Mouse (Mus musculus): ENCODE data around the gene Ube2m.

DNA sequence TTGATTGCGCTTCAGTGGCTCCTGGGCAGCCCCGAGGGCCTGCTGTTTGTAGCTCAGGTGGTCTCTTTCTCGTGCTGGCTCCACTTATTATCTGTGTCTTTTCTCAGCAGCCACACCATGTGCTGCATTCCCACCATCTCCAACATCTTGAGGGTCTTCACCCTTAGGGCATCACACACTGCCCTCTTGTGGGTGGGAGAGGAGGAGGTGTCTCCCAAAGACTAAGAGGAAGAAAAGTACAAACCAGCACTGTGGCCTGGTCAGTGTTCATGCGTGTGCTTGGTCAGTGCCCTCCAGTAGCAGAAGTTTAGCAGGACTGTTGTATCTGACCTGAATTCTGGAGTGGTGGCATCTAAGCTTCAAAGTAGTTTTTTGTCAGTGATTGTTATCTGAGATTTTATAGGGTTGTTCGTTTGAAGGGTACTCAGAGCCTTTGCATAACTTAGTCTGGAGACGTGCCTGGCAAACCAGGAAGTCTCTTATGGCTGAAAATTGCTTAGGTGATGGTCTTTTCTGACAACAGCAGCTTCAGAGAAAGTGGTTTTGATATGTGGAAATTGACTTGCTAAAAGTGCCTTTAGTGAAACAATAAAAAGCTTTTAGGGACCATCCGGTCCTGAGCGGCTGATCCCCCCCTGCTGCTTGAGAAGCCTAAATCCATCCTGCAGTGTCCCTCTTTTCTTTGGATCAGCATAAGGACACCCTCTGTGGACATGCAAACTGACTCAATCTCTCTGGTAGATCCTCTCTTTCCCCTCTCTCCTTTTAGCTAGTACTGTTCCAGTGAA, 19.0 kb upstream of the Ube2m start:
- TF ChIP-seq FLI1 (IDR thresholded peaks at IDR 0.05; ENCODE audit: low read length) (no peak), GATA1 (IDR thresholded peaks at IDR 0.05; ENCODE audit: borderline replicate concordance, low read length) (no peak)

Data from megakaryocyte, embryonic 14.5 days (primary cell).